Mouse (Mus musculus): ENCODE measurements around the gene Ghdc.

GRCm38 (mm10) chr11:100759611-100760233, 11.0 kb downstream of the Ghdc start, which contains the start of gene Kcnh4:
- TF ChIP-seq CTCF (IDR thresholded peaks at IDR 0.05; ENCODE audit: low read depth) (no peak), EP300 (IDR thresholded peaks at IDR 0.05; ENCODE audit: low read depth) (no peak)

All from heart, postnatal 0 days (tissue).